Mouse (Mus musculus) ES-E14 (cell line): ENCODE measurements at regions not wholly inside any gene's neighbourhood (a gene's known extent, or its start where the extent isn't known, plus 50 kb on each side); places are given as distances from the start of the nearest gene placed in this dataset.
"Not testable (repeated sequence)": the region's sequence is repeated elsewhere in the genome, so short reads cannot be mapped to it uniquely, and the experiment has no call there.

Experiments used
- DNase-seq: peaks from one replicate; pipeline ENCODE4 v3.0.0-alpha.2; 2013; ENCODE audit warnings: low read depth, low spot score
- H3K27ac ChIP-seq: 2 replicates; pipeline ENCODE4 v1.5.1; 2012; ENCODE audit warnings: low read depth, mild to moderate bottlenecking, low read length, moderate library complexity, mixed read lengths; ENCODE audit not compliant: poor library complexity, insufficient read depth, severe bottlenecking
- H3K36me3 ChIP-seq: 2 replicates; pipeline ENCODE4 v1.6.1; 2012; ENCODE audit warnings: mild to moderate bottlenecking, low read length, moderate library complexity, mixed read lengths; ENCODE audit not compliant: control insufficient read depth, poor library complexity, insufficient read depth, severe bottlenecking
- H3K4me1 ChIP-seq, 2 experiments: fragments of 150-350 bp in 1 of 2; sonication (generic) in 1 of 2; 2 replicates each; pipeline ENCODE4 v1.6.1; 2012; ENCODE audit warnings: low read length in 2 of 2, mild to moderate bottlenecking in 1 of 2, mixed read lengths in 1 of 2; ENCODE audit not compliant: control insufficient read depth in 2 of 2, insufficient read depth in 2 of 2, poor library complexity in 1 of 2
- H3K4me3 ChIP-seq, 2 experiments: fragments of 150-350 bp in 1 of 2; sonication (generic) in 1 of 2; 2 replicates each; pipeline ENCODE4 v1.5.1; 2012; ENCODE audit warnings: low read length in 2 of 2, low read depth in 1 of 2, mild to moderate bottlenecking in 1 of 2, mixed read lengths in 1 of 2; ENCODE audit not compliant: insufficient read depth in 1 of 2, poor library complexity in 1 of 2, severe bottlenecking in 1 of 2
- H3K9ac ChIP-seq: 2 replicates; pipeline ENCODE4 v1.6.1; 2012; ENCODE audit warnings: low read depth, mild to moderate bottlenecking, low read length, mixed read lengths; ENCODE audit not compliant: poor library complexity, insufficient read depth, severe bottlenecking
- H3K9me3 ChIP-seq: fragments of 150-350 bp; sonication (generic); 2 replicates; pipeline ENCODE4 v1.6.1; 2012; ENCODE audit warnings: low read depth, mild to moderate bottlenecking, low read length; ENCODE audit not compliant: control insufficient read depth, insufficient read depth
- CHD2 ChIP-seq: IDR thresholded peaks from 2 replicates; pipeline ENCODE4 v1.6.1; 2014; ENCODE audit warnings: mild to moderate bottlenecking, low read depth, low read length, inconsistent platforms
- HCFC1 ChIP-seq: IDR thresholded peaks from 2 replicates; pipeline ENCODE4 v1.6.1; 2012; ENCODE audit warnings: low read length, inconsistent platforms, borderline replicate concordance; ENCODE audit not compliant: insufficient read depth
- MAFK ChIP-seq: IDR thresholded peaks from 2 replicates; pipeline ENCODE4 v1.6.1; 2014; ENCODE audit warnings: mild to moderate bottlenecking, low read depth, low read length, inconsistent platforms; ENCODE audit not compliant: insufficient read depth
- ZC3H11A ChIP-seq: IDR thresholded peaks from 2 replicates; pipeline ENCODE4 v1.6.1; 2012; ENCODE audit warnings: low read depth, mild to moderate bottlenecking, inconsistent platforms, low read length, borderline replicate concordance
- ZNF384 ChIP-seq: IDR thresholded peaks from 2 replicates; pipeline ENCODE4 v1.6.1; 2012; ENCODE audit warnings: low read depth, low read length, inconsistent platforms
- in situ Hi-C, 2 experiments: fragments of 600-800 bp; cut with MboI; formaldehyde crosslinking; loops; one replicate each; pipeline ENCODE4 v1.15.1; 2025; ENCODE audit warnings: low sequenced_read_pairs in 2 of 2, inconsistent platforms in 1 of 2; ENCODE audit not compliant: unreplicated experiment in 2 of 2

- no peak for DNase-seq
- Histone ChIP-seq H3K9ac (no peak overlapping the region), H3K4me1 (no peaks in the 10 kb centered on the region), H3K27ac (no peak overlapping the region), H3K36me3 (no peaks in the 10 kb centered on the region), H3K9me3 (no peaks in the 10 kb centered on the region), H3K4me3 (no peak overlapping the region)
- TF ChIP-seq HCFC1 (no peak), ZNF384 (no peak), MAFK (no peak), CHD2 (no peak), ZC3H11A (no peak)
- in situ Hi-C loops: no loop called here
Observed at GRCm38 (mm10) chr1:51411726-51412125, 66.5 kb downstream of the Nabp1 start.

- DNase-seq: no peak
- H3K4me1 ChIP-seq: no peaks in the 10 kb centered on the region
- in situ Hi-C loops: no loop called here
- no peak overlapping the region for H3K27ac ChIP-seq
- H3K36me3 ChIP-seq: no peaks in the 10 kb centered on the region
- TF ChIP-seq MAFK: no peak
- TF ChIP-seq HCFC1: no peak
- TF ChIP-seq CHD2: no peak
- TF ChIP-seq ZC3H11A: no peak
- TF ChIP-seq ZNF384: no peak
- no peaks in the 10 kb centered on the region for H3K9me3 ChIP-seq
- H3K4me3 ChIP-seq: no peak overlapping the region
- no peak overlapping the region for H3K9ac ChIP-seq
Observed at GRCm38 (mm10) chr1:51403632-51404031, 74.6 kb downstream of the Nabp1 start.

GRCm38 (mm10) chr1:51402533-51402925, 75.7 kb downstream of the Nabp1 start:
- Histone ChIP-seq H3K27ac (no peak overlapping the region), H3K9ac (no peak overlapping the region), H3K9me3 (no peaks in the 10 kb centered on the region), H3K36me3 (no peaks in the 10 kb centered on the region), H3K4me1 (no peaks in the 10 kb centered on the region), H3K4me3 (no peak overlapping the region)
- in situ Hi-C loops: no loop called here
- no peak for DNase-seq
- TF ChIP-seq MAFK (peak; percentile 83), HCFC1 (no peak)

- Histone ChIP-seq H3K27ac (no peak overlapping the region), H3K36me3 (no peaks in the 10 kb centered on the region), H3K4me3 (no peak overlapping the region), H3K4me1 (no peaks in the 10 kb centered on the region), H3K9me3 (no peaks in the 10 kb centered on the region), H3K9ac (no peak overlapping the region)
- in situ Hi-C loops: no loop called here
- DNase-seq: no peak
- TF ChIP-seq CHD2: no peak
- no peak for TF ChIP-seq MAFK
- no peak for TF ChIP-seq HCFC1
- TF ChIP-seq ZC3H11A: no peak
- TF ChIP-seq ZNF384: no peak
Observed at GRCm38 (mm10) chr1:51401846-51402532, 76.2 kb downstream of the Nabp1 start.

GRCm38 (mm10) chr1:51400541-51400940, 77.7 kb downstream of the Nabp1 start:
- H3K36me3 ChIP-seq, in situ Hi-C loops, H3K4me3 ChIP-seq, H3K4me1 ChIP-seq, H3K27ac ChIP-seq, H3K9ac ChIP-seq, H3K9me3 ChIP-seq, DNase-seq: not testable (repeated sequence)
